Mouse (Mus musculus) ES-E14 (cell line): Measurements from ENCODE around the gene Iqsec1.

Experiments
- CHD2 ChIP-seq: IDR thresholded peaks from 2 replicates; pipeline ENCODE4 v1.6.1; 2014; ENCODE audit warnings: mild to moderate bottlenecking, low read depth, low read length, inconsistent platforms
- HCFC1 ChIP-seq: IDR thresholded peaks from 2 replicates; pipeline ENCODE4 v1.6.1; 2012; ENCODE audit warnings: low read length, inconsistent platforms, borderline replicate concordance; ENCODE audit not compliant: insufficient read depth
- MAFK ChIP-seq: IDR thresholded peaks from 2 replicates; pipeline ENCODE4 v1.6.1; 2014; ENCODE audit warnings: mild to moderate bottlenecking, low read depth, low read length, inconsistent platforms; ENCODE audit not compliant: insufficient read depth
- ZC3H11A ChIP-seq: IDR thresholded peaks from 2 replicates; pipeline ENCODE4 v1.6.1; 2012; ENCODE audit warnings: low read depth, mild to moderate bottlenecking, inconsistent platforms, low read length, borderline replicate concordance
- ZNF384 ChIP-seq: IDR thresholded peaks from 2 replicates; pipeline ENCODE4 v1.6.1; 2012; ENCODE audit warnings: low read depth, low read length, inconsistent platforms

GRCm38 (mm10) chr6:90702197-90702596 is 286.3 kb downstream of the Iqsec1 start:
- TF ChIP-seq ZNF384 (no peak), MAFK (no peak), CHD2 (no peak), HCFC1 (no peak), ZC3H11A (no peak)
